Mouse (Mus musculus) urinary bladder, postnatal 25 days (tissue): ENCODE results near the gene Cyb561d1.

ENCODE experiments used
- DNase-seq: peaks from one replicate; pipeline ENCODE4 v3.0.0; 2022; ENCODE audit warnings: low spot score

Gene Cyb561d1

DNA sequence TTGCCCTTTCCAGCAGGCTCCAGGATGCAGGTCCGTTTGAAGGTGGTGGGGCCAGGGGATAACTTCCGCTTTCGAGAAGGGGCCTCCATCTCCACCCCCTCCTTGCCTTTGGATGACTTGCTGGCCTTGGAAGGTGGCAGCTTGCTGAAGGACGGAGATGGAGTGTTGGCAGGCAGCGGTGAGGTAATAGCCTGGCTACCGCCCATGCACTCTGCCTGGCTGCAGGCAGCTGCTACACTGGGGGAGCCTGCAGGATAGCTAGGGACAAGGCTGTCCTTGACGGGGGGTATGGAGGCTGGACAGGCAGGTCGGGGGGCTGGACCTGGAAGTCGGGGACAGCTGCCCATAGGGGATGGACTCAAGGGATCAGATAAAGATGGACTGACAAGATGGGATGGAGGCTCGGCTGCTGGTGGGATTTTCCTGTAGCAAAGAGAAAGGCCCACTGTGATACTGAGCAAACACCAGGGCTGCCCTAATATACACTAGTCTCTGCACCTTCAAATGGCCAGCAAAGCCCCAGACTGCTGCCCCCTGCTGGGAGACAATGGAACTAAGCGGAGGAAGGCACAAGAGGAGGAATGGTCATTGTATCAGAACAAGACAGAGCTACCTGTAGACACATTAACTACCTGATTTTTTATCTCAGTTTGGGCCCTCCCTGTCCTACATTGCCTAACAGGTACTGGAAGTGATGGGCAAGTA is 2.8 kb upstream of the Cyb561d1 start:
- DNase-seq = peak; percentile 76

DNA sequence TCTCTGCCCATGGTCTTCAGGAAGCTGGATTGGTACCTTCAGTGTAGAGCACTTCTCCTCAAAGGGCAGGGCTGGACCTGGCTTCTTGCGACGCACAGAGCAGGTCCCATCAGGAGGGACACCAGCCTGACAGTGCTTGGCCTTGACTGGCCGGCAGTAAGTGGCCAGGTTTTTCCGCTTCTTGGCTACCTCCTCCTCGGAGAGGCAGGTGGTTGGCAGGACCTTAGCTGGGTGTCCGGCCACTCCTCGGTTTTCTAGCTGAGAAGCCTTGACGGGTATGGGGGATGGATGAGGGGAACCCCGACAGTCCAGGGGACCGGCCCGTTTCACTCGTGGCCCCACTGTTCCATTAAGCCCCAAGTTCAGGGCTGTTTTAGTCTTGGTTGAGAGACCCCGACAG is 2.2 kb upstream of the Cyb561d1 start:
- no peak for DNase-seq

GRCm38 (mm10) chr3:108202506-108202905 is 1.5 kb upstream of the Cyb561d1 start:
- no peak for DNase-seq

- no peak for DNase-seq
Measured at GRCm38 (mm10) chr3:108199231-108199630, 1.8 kb downstream of the Cyb561d1 start.

- no peak for DNase-seq
Measured at GRCm38 (mm10) chr3:108197066-108197497, 3.9 kb downstream of the Cyb561d1 start.

DNA sequence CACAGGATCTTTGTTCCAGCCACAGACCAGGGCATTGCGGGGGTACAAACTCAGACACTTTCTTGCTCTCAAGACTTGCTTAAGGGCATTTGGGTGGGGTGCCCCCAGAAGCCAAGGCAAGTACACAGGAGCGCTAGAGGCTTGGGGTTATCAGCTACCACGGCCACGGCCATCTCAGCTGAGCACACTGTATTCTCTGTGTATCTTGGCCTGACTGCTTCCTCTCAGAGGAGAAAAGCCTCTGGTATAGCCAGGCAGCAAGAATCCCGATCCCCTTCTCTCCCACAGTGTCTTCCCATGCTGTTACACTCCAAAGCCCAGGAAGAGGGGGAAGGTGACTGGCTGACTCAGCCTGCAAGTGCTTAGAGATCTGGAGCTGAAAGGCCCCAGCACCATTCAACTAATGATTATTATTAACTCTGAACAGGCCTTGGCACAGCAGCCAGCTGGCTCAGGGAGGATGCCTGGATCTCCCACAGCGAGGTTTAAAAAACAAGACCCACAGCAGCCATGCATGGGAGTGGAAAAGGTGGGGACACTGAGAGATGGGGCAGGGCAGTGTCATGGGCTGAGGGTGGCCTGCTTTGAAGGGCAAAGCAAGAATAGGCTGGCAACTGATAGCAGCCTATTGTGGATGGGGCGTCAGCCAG is 4.9 kb downstream of the Cyb561d1 start:
- no peak for DNase-seq

DNA sequence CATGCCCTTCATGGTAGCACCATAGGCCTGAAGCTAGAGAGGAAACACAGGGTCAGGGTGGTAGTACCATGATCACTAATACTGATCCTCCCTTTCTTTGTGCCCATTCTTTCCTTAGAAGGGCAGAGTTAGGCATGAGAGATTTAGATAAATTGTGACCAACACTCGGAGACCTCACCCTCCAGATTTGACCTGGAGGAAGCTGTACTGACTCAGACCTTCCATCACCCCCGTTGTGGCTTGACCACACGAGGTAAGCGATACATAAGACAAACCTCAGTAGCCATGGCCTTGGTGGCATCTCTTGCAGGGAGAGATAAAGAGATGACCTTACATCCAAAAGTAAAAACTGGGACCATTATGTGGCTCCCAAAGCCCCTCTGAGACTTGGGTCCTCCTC is 5.7 kb downstream of the Cyb561d1 start:
- DNase-seq = no peak

DNA sequence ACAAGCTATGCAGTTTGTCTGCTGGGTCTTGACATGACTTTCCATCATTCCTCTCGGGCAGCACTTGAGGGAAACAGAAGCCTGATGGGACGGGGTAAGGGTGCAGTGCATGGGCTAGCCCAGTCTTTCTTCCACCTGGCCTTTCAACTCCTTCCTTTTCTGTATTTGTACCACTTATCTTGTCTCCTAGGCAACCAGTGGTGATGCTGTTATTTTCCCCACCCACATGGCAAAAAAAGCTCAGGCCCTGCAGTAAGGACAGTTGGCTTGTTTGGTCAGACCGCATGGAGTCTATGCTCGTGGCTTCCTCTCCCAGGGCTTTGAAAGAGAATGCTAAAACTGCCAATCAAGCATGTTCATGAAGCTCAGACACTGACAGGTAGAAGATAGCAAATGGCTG is 7.3 kb downstream of the Cyb561d1 start:
- DNase-seq = no peak

DNA sequence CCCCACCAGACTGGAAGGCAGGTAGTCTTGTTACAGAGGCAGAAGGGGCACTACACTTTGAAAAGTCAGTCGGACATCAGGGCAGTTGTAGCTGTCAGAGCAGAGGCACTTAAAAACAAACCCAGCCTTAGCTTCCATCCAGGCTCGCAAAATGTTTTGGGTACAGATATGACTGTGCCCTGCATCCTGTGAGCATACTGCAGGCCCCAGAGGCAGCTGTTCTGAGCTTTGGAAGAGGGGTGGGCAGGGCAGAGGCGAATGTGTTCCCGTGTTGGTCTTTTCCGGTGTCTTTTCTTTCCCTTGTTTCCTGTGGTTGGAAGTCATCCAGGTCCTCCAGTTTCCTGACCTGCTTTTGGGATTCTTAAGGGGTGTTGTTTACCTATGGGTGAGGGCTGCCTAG is 11.1 kb downstream of the Cyb561d1 start:
- DNase-seq = no peak

GRCm38 (mm10) chr3:108188716-108189490 is 12.1 kb downstream of the Cyb561d1 start:
- no peak for DNase-seq

- no peak for DNase-seq
Measured at GRCm38 (mm10) chr3:108187111-108187795, 13.8 kb downstream of the Cyb561d1 start.

DNA sequence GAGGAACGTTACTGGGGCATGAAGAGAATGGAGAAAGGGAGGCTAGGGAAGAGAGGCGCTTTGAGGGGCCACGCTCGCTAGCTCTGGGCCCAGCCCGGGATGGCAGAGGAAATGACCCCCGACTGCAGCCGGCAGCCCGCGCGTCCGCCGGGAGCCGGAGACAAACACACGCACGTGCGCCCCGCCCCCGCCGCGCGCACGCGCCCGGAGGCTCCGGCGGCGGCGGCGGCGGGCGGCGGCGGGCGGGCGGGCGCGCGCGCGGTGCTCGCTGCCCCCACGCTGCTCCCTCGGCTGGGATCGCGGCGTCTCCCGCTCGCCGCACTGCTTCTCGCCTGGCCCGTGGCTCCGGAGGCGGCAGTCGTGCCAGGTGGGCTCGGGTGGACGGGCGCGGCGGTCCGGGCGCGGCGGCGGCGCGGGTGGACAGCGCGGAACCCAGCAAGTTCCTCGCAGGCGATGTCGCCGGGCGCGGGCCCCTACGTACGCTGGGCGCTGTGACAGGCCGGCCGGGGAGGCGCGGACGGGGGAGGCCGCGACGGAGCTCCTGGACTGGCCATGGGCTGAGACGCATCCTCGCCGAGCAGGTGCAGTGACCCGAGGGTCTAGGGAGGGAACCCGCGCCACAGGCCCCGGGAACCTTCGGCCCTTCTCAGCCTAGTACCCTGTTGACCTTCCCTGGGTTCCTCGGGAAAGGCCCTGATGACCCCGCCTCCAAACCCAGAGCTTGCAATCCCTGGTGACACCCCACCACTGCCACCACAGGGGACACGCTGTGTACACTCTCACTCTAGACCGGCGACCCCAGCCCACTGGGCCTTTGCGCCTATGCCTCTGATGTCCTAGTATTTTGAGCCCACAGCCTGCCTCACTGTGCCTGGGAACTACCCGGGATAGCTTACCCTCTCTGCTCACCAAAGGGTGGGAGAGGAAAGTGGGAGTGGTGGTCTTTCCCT is 14.6 kb downstream of the Cyb561d1 start, which contains the start of gene Amigo1:
Gene Amigo1 (plus strand): TSS at position 238 of the 950 bp plus-strand sequence.
- no peak for DNase-seq

DNA sequence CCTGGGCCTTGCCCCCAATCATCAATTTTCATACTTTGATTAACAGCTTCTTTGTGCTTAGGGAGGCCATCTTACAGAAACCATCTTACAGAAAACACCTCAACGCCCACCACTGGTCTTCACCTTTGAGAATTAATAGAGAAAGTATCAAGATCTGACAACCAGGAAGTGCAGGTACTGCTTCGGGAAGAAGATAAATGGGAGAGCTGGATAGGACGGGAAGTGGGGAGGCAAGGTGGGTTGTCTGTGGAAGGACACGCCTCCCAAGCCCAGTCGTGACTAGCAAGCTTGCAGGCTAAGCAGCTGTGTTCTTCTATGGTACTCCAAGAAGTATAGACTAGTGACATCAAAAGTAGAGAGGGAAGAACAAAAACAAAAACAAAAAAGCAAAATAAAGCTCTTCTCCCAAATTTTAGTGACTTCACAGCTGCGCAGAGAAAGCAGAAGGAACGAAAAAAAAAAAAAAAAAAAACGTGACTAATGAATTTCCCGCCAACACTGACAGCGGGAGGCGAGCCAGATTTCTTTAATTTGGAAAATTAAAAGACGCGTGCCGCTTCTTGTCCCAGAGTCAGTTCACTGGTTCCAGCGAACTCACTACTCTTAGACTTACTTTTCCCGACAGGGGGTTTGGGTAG is 15.4 kb downstream of the Cyb561d1 start:
- no peak for DNase-seq

DNA sequence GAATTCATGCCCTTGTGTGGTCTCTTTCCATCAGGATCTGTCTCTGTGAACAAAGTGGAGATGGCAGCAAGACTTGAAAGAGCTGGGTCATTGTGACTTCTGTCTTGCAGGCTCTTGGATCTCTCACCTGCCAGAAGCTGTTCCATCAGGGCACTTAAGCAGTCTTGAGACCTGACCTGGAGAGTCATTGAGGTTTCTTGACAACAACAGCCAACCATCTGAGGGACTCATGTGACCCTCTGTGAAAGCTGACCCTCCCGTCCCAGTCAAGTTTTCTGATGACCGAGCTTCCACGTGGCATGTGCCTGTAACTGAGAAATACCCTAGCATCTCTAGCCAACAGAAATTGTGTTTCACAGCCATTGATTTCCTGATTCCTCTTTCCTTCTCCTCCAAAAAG is 16.3 kb downstream of the Cyb561d1 start:
- no peak for DNase-seq

- DNase-seq = no peak
Measured at GRCm38 (mm10) chr3:108180514-108180913, 20.5 kb downstream of the Cyb561d1 start.

DNA sequence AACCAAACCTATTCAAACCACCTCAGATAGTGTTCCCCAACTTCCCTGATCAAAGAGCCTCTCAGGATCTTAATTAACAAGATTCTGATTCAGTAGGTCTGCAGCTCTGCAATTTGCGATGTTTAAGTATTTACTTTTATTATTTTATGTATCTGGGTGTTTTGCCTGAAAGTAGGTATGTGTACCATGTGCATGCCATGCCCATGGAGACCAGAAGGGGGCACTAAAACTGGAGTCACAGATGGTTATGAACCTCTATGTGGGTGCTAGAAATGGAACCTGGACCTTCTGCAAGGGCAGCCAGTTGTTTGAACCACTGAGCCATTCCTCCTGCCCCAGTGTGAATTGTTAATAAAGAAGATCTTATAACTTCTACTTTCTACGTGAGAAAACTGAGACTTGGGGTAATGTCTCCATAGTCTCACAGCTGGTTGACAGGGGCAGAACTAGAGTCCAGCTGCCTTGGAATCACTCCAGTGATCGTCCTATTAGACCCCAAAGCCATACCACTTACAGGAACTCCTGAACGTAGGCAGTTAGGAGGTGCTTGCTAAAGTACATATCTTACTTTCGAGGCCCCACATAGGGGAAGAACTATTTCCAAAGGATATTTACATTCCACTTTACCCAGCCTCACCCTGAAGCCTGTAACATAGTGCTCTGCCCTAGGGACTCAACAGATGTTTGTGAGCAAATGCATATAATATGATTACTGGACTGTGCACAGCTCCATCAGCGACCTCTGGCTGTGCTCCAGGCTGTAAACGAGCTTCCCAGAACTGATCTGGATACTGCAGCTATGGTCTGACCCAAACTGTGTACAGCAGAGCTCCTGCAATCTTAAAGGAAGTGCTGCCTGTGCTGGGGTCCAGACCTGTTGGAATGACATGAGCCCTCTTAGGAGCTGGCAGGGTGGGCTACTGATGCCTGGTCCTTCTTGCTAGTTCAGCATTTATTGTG is 22.0 kb downstream of the Cyb561d1 start:
- no peak for DNase-seq

DNA sequence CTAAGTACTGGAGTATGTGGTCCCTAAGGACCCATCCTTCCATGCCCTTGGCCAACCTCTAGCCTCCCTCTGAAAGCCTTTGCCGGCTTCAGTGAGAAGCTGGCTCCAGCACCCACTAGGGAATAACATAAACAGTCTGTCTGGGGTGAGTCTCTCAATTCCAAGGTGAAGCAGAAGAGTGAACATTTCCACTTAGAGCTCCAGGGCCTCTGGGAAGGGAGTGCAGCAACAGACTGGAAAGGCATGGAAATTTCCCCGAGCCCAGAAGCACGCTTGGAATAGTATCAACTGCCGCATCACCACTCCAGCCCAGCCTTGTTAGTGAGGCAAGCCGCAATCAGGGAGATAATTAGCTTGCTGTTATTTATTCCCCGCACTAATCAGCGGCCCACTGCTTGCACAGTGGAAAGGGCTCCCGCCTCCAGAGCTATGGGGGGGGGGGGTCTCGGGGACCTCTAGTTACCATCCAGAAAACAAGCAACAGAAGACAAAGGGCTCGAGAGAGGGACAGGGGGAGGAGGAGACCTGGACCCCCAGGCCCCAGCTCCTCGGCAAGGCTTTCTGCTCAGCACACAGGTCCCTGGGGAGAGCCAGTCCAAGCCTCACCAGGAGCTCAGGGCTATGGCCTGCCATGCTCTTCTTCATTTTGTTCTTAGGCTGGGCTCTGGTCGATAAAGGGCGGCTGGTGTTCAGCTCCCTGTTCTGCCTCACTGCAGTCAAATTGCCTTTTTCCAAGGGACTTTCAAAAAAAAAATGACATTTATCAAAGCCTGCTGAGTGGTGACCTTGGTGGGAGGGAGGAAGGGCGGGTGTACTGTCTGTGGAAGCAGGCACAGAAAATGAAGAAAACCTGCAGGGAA is 26.1 kb downstream of the Cyb561d1 start:
- no peak for DNase-seq

GRCm38 (mm10) chr3:108169199-108169598 is 31.8 kb downstream of the Cyb561d1 start:
- DNase-seq = no peak

- DNase-seq = no peak
Measured at GRCm38 (mm10) chr3:108167499-108167898, 33.5 kb downstream of the Cyb561d1 start.
